Mouse (Mus musculus) testis, adult 2 months (tissue): Measurements from ENCODE around the gene Nrip1. TPM values are rescaled to one million over a fixed set of nuclear protein-coding genes. Genes with fewer than 3 reads are reported as not detected.
"Not testable (repeated sequence)": the region's sequence is repeated elsewhere in the genome, so short reads cannot be mapped to it uniquely, and the experiment has no call there.

ENCODE experiments used
- H3K27ac ChIP-seq: fragments of 200-500 bp; 2 replicates; pipeline ENCODE4 v1.5.1; 2012; ENCODE audit warnings: low read depth, low read length; ENCODE audit not compliant: control insufficient read depth, insufficient read depth
- H3K27me3 ChIP-seq: fragments of 200-500 bp; 2 replicates; pipeline ENCODE4 v1.6.1; 2012; ENCODE audit warnings: mild to moderate bottlenecking, low read length, moderate library complexity; ENCODE audit not compliant: control insufficient read depth, insufficient read depth
- H3K36me3 ChIP-seq: fragments of 200-500 bp; 2 replicates; pipeline ENCODE4 v1.6.1; 2012; ENCODE audit warnings: mild to moderate bottlenecking, low read length; ENCODE audit not compliant: control insufficient read depth, insufficient read depth
- H3K4me1 ChIP-seq: fragments of 200-500 bp; 2 replicates; pipeline ENCODE4 v1.6.1; 2012; ENCODE audit warnings: low read length; ENCODE audit not compliant: control insufficient read depth, insufficient read depth
- H3K4me3 ChIP-seq: fragments of 200-500 bp; 2 replicates; pipeline ENCODE4 v1.5.1; 2012; ENCODE audit warnings: low read depth, mild to moderate bottlenecking, low read length, moderate library complexity, mixed read lengths; ENCODE audit not compliant: control insufficient read depth
- CTCF ChIP-seq: fragments of 200-500 bp; IDR thresholded peaks from 2 replicates; pipeline ENCODE4 v1.5.1; 2012; ENCODE audit warnings: low read depth, mild to moderate bottlenecking, inconsistent platforms, low read length, moderate library complexity; ENCODE audit not compliant: control insufficient read depth, insufficient read depth, insufficient replicate concordance
- POLR2A ChIP-seq: fragments of 200-500 bp; IDR thresholded peaks from 2 replicates; pipeline ENCODE4 v1.6.1; 2012; ENCODE audit warnings: low read depth, mild to moderate bottlenecking, inconsistent platforms, low read length, moderate library complexity; ENCODE audit not compliant: control insufficient read depth
- polyA plus RNA-seq: library from polyadenylated mRNA; depleted of rRNA; stranded (reverse); fragments of >200 nt; gene quantifications from 2 replicates; pipeline ENCODE4 v1.2.3, GENCODE M21; 2012

Gene Nrip1
- polyA plus RNA-seq, 1 experiment, result 1.9 TPM

DNA sequence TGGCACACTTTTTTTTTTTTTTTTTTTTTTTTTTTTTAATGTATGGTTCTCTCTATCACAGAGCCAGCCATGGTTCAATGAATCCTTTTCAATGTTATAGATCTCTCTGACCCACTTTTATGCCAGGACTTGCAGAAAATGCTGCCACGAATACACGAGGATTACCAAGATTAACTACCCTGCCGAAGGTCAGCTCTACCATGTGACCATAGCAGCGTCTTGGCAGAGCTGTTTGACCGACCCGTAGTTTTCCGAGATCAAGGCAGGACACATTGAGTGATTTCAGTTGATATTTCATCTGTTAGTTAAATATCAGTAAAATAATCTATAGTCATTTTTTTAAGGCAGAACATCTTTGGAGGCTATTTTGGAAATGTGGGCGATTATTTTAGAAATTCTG is 40.0 kb upstream of the Nrip1 start:
- Histone ChIP-seq H3K27ac (no peak overlapping the region), H3K27me3 (no peaks in the 10 kb centered on the region), H3K36me3 (no peaks in the 10 kb centered on the region), H3K4me3 (no peak overlapping the region), H3K4me1 (no peaks in the 10 kb centered on the region)
- TF ChIP-seq POLR2A (no peak), CTCF (no peak)

DNA sequence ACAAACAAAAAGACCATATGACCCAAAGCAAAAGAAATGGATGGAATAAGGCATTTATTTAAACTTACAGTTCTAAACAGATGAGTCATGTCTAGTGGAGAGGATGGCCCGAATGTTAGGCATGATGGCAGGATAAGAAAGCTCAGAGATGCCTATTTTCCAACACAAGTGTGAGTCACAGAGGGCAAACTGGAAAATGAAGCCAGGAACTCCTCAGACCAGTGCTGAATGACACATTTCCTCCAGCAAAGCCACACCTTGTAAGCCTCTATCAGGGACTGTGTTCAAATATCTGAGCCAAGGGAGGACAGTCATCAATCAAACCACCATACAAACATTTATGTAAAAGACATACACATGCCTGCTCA is 35.7 kb upstream of the Nrip1 start:
- Histone ChIP-seq H3K27ac (no peak overlapping the region), H3K4me1 (peaks cover 5% of the 10 kb centered on the region), H3K36me3 (no peaks in the 10 kb centered on the region), H3K27me3 (no peaks in the 10 kb centered on the region), H3K4me3 (no peak overlapping the region)
- TF ChIP-seq POLR2A, result no peak
- TF ChIP-seq CTCF, result no peak

DNA sequence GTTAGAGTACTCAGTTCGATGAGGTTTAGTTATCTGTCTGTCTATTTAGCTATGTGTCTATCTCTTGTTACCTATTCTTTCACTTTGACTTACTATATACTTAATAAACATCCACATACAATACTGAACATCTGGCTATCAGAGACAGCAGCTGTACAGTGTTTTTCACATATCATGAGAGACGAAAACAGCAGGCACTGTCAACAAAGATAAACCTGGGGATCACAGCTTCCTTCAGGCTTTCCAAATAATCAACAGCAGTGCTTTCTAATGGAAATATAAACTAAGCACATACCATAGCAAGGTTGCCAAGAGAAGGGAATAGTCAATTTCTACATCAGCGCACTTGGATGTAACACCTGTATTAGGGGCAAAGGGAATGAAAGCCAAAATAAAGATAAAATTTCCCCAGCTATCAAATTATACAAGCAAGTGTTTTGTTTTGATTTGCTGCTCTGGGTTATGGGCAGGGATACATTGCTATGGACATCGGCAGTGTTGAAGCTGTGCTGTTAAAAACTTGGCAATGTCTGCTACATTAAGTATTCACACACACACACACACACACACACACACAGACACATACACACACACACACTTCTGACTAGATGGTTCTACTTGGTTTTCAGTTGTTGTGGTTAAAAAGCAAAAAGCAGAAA is 35.2 kb upstream of the Nrip1 start:
- no peaks in the 10 kb centered on the region for H3K27me3 ChIP-seq
- no peak overlapping the region for H3K4me3 ChIP-seq
- no peak overlapping the region for H3K27ac ChIP-seq
- no peaks in the 10 kb centered on the region for H3K36me3 ChIP-seq
- H3K4me1 ChIP-seq, result peaks cover 5% of the 10 kb centered on the region
- TF ChIP-seq CTCF (no peak), POLR2A (no peak)

DNA sequence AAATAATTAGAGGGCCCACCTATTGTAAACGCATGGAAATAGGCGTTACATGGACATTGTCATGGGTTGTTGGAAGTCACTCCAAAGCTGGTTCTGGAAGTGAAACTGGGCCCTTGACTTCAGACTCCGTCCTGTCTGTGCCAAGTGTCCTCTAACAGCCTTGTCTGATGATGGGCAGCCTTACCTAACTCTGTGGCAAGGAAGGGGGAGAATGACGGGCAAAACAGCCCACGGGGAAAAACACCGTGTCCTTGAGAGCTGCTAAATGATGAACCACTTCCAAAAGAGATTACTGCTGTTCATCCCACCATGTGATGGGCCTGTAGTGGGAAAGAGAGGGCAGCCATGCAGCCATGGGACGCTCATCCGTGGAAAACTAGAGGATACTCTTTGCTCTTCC is 34.6 kb upstream of the Nrip1 start:
- H3K27ac ChIP-seq, result no peak overlapping the region
- H3K36me3 ChIP-seq, result no peaks in the 10 kb centered on the region
- no peak overlapping the region for H3K4me3 ChIP-seq
- TF ChIP-seq POLR2A (no peak), CTCF (no peak)
- no peaks in the 10 kb centered on the region for H3K27me3 ChIP-seq
- H3K4me1 ChIP-seq, result peaks cover 5% of the 10 kb centered on the region

DNA sequence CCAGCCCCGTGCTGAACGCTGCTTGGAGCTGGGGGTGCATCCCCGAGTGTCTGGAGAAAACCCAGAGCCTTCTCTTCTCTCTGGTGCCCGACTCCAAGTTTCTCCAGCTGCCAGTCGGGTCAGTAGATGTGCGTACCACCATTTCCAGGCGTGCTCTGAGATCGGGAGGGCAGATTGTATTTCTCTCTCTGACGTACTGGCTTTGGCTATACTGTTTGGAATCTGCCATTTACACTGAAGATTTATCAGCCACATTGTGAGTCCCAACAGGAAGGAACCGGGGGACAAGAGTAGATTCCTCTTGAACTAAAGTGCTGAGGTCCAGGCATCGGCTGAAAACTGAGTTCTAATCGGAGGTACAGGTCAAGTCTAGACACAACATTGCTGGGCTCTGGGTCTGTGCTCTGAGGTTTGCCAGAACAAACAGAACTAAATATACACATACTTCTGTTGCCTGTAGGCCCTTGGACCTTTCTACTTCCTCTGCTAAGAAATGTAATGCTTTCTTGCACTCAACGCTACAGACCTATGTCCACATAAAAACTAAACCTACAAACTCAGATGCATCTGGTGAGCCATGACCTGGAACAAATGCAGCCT is 33.8 kb upstream of the Nrip1 start:
- TF ChIP-seq CTCF (no peak), POLR2A (no peak)
- no peak overlapping the region for H3K4me3 ChIP-seq
- H3K27ac ChIP-seq, result no peak overlapping the region
- no peaks in the 10 kb centered on the region for H3K36me3 ChIP-seq
- H3K4me1 ChIP-seq, result peaks cover 5% of the 10 kb centered on the region
- no peaks in the 10 kb centered on the region for H3K27me3 ChIP-seq

DNA sequence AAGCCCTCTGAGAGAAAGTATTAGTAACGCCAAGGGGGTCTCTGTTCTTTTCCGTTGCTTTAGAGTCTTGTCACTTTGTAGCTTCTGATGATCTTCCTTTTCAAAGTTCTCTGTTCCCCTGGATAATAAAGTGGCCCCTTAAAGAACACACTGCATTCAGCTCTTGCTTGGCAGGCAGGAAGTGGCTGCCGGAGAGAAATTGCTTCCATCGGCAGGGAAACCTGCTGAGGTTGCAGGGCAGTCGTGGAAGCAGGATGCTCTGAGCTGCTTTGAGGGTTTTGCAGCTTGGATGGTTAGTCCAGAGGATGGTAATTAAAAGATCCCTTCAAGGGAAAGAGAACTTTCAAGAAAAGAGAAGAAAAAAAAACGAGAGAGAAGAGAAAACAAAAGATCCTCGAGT is 33.3 kb upstream of the Nrip1 start:
- Histone ChIP-seq H3K27ac (no peak overlapping the region), H3K36me3 (no peaks in the 10 kb centered on the region), H3K4me1 (peaks cover 5% of the 10 kb centered on the region), H3K4me3 (no peak overlapping the region), H3K27me3 (no peaks in the 10 kb centered on the region)
- no peak for TF ChIP-seq CTCF
- TF ChIP-seq POLR2A, result no peak

DNA sequence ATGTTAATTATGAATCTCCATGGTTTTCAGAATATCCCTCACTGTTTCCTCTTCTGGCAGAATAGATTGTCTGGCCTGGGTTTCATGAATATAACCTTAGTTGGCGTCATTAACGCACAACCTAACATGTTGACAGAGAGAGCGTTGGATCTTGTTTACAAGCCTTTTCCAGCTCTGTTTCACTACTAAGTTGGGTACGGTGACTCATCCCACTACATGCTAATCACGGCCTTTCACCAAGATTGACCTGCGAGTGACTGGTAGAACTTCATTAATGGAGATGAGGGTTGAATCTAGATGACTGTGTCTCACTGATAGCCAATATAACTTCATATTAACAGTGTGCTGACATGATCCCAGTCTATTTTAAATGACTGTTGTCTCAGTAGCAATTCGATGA is 32.7 kb upstream of the Nrip1 start:
- TF ChIP-seq POLR2A (no peak), CTCF (no peak)
- peaks cover 5% of the 10 kb centered on the region for H3K4me1 ChIP-seq
- no peaks in the 10 kb centered on the region for H3K27me3 ChIP-seq

DNA sequence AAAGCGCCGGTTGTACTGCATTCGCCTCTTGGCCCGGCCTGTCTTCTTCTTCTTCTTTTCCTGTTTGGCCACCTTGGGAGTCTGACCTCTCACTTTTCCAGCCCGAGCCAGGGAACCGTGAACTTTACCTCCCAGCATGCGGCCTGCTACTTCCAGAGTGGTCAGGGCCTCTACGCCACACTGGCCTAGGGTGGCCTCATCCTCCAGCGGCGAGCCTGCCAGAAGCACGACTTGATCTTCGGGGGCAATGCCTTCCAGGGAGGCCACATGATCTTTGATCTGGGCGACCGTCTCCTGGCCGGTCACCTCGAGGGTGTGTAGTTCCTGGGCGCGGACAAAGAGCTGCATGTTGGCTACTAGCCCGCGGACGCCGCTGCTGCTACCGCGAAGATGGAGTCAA is 29.7 kb upstream of the Nrip1 start:
- not testable (repeated sequence) for H3K27me3 ChIP-seq

More for the DNA sequence above, 32.7 kb upstream of the Nrip1 start:
- H3K27ac ChIP-seq, result no peak overlapping the region
- no peaks in the 10 kb centered on the region for H3K36me3 ChIP-seq
- H3K4me3 ChIP-seq, result no peak overlapping the region

More for the DNA sequence above, 29.7 kb upstream of the Nrip1 start:
- H3K27ac ChIP-seq, H3K4me1 ChIP-seq, H3K36me3 ChIP-seq: not testable (repeated sequence)
- H3K4me3 ChIP-seq, result peak overlapping the region; percentile 54
